ENCODE assay signal across 8 mouse cellular contexts in genomic region chr14:21830876-21831767, GRCm38 (mm10). TPM values are rescaled to one million over a fixed set of nuclear protein-coding genes. Genes with fewer than 3 reads are reported as not detected.
DNase-seq lines count a peak whose midpoint lies in the region; ATAC-seq lines count a peak whose summit lies in the region.

No protein-coding gene starts in this region.

- peak; percentile 95 to 98 for DNase-seq in CD8-positive naive resting alpha-beta T cell, adult 2 months (ENCODE audit: low read depth in 2 of 2, low spot score in 2 of 2)
- DNase-seq in c-Kit-negative CD71-positive TER-119-positive erythroid progenitor cells, embryonic 14.5 days (ENCODE audit: low read depth, low spot score) = peak; percentile 90
- DNase-seq in fibroblast of lung, adult 2 months (ENCODE audit: low read depth) = peak; percentile 86
- peak; percentile 98 for DNase-seq in kidney, postnatal 10 days
- peak; percentile 97 for DNase-seq in naive thymus-derived CD4-positive, alpha-beta T cell, adult 2 months (ENCODE audit: low read depth)
- peak; percentile 96 for DNase-seq in splenic B cell, adult 2 months (ENCODE audit: low read depth, low spot score)

- peak overlapping the region; percentile 97 for H3K9ac ChIP-seq in heart, embryonic 14.5 days (ENCODE audit: low read length)
- H3K9ac ChIP-seq in liver, embryonic 12.5 days = peak overlapping the region; percentile 95

- H3K4me3 ChIP-seq in heart, embryonic 14.5 days (ENCODE audit: control insufficient read depth in 1 of 2, insufficient read depth in 1 of 2, low read depth in 1 of 2, low read length in 2 of 2) = peak overlapping the region; percentile 95 to 96
- H3K4me3 ChIP-seq in liver, embryonic 12.5 days = peak overlapping the region; percentile 96

- H3K4me2 ChIP-seq in heart, embryonic 14.5 days (ENCODE audit: low read length) = peak overlapping the region; percentile 93
- peak overlapping the region; percentile 81 for H3K4me2 ChIP-seq in liver, embryonic 12.5 days

- peak overlapping the region; percentile 97 to 100 for H3K27ac ChIP-seq in heart, embryonic 14.5 days (replicated peaks in 1 of 2; ENCODE audit: control insufficient read depth in 1 of 2, insufficient read depth in 1 of 2, low read depth in 2 of 2, low read length in 2 of 2)
- H3K27ac ChIP-seq in liver, embryonic 12.5 days = peak overlapping the region; percentile 93

- H3K4me1 ChIP-seq in heart, embryonic 14.5 days (ENCODE audit: control insufficient read depth in 2 of 2, insufficient read depth in 2 of 2, low read length in 2 of 2) = peaks cover 16 to 37% of the 10 kb centered on the region in 2 experiments
- H3K4me1 ChIP-seq in liver, embryonic 12.5 days = peaks cover 78% of the 10 kb centered on the region

- peak; percentile 99 for ATAC-seq in heart, embryonic 14.5 days (ENCODE audit: insufficient number of reproducible peaks, insufficient read depth, low FRiP score, low read depth)
- ATAC-seq in liver, embryonic 12.5 days = peak; percentile 96

- H3K9me3 ChIP-seq in heart, embryonic 14.5 days (ENCODE audit: control insufficient read depth, low read length) = no peaks in the 10 kb centered on the region
- H3K9me3 ChIP-seq in liver, embryonic 12.5 days (replicated peaks) = no peaks in the 10 kb centered on the region

- peaks cover 35% of the 10 kb centered on the region for H3K36me3 ChIP-seq in heart, embryonic 14.5 days (ENCODE audit: control insufficient read depth, insufficient read depth, low read length)
- H3K36me3 ChIP-seq in liver, embryonic 12.5 days = peaks cover 35% of the 10 kb centered on the region
- peaks cover 6% of the 10 kb centered on the region; the same call in 1 of the 2 replicates for H3K36me3 ChIP-seq in splenic B cell, adult 2 months (ENCODE audit: control insufficient read depth, insufficient read depth, low read length, poor library complexity, severe bottlenecking)

- WGBS in heart, embryonic 14.5 days = under 1% methylated on average over 55 of the region's 73 CpGs
- under 1% methylated on average over 72 of the region's 73 CpGs for WGBS in liver, embryonic 12.5 days (ENCODE audit: insufficient replicate concordance)

- H3K27me3 ChIP-seq in heart, embryonic 14.5 days (ENCODE audit: control insufficient read depth, insufficient read depth, low read length) = no peaks in the 10 kb centered on the region
- no peaks in the 10 kb centered on the region for H3K27me3 ChIP-seq in liver, embryonic 12.5 days (replicated peaks)
- no peaks in the 10 kb centered on the region for H3K27me3 ChIP-seq in splenic B cell, adult 2 months (ENCODE audit: control insufficient read depth, insufficient read depth, low read length, poor library complexity, severe bottlenecking)

RNA-seq across cellular contexts. Expression of gene Vdac2, which starts 6.1 kb away (rescaled TPM):
- 533 and 556 TPM in 2 replicates for polyA plus RNA-seq in heart, embryonic 14.5 days (2014; fragmentation: Nextera tagmentation; extraction: Ambion mirVana)
- 194 and 198 TPM in 2 replicates for polyA plus RNA-seq in liver, embryonic 12.5 days (2016; fragmentation: Nextera tagmentation; extraction: Ambion mirVana)

RNA-seq across cellular contexts. Expression of gene Comtd1, which starts 17.7 kb away (rescaled TPM):
- polyA plus RNA-seq in heart, embryonic 14.5 days (2014; fragmentation: Nextera tagmentation; extraction: Ambion mirVana) = 41.0 and 47.1 TPM in 2 replicates
- 35.7 and 41.3 TPM in 2 replicates for polyA plus RNA-seq in liver, embryonic 12.5 days (2016; fragmentation: Nextera tagmentation; extraction: Ambion mirVana)

Comparison
In these comparisons a context has a peak if more than half of its experiments do, and no peak if none do; other contexts are left out.
1. Peak in every context shown above with its lines: DNase-seq, ATAC-seq, H3K4me3 ChIP-seq and H3K27ac ChIP-seq.